ENCODE assay signal across 8 mouse cellular contexts in the genomic region with DNA sequence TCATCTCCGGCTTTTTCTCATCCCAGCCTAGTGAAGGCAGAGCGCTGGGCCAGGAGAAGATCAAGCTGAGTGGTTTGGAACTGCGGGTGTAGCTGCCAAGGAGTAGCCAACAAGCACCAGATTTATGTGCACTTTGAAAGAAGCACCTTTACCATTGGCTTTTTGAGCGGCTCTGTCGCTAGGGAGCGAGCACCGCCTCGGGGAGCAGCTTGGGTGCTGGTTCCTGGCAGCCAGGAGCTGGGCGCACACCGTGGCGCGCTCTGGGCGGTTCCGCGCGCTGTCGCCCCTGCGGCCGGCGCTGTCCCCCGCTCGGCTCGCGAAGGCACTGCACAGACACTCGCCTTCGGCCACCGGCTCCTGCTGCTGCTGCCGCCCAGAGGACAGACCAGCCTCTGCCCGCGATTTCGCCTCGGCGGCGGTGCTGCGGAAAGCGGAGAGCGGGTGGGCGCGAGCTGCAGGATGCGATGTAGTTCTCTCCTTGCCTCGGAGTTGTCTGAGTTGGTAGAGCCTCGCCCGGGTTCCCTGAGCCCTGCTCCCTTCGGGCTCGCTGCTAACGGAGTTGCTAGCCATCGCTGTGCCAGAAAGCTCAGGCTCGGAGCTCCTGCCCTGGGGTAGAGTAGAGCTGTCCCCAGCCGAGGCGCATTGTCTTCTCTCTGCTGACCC. TPM values are rescaled to one million over a fixed set of nuclear protein-coding genes. Genes with fewer than 3 reads are reported as not detected.
A peak's percentile ranks its signal among the peaks of the same experiment; 100 is the strongest.
DNase-seq lines count a peak whose midpoint lies in the region; ATAC-seq and TF ChIP-seq lines count a peak whose summit lies in the region.

A830018L16Rik (plus strand) TSS at position 212 of the 663 bp plus-strand sequence.

- H3K4me1 ChIP-seq in forebrain, embryonic 12.5 days = peaks cover 2% of the 10 kb centered on the region; the same call in 1 of the 2 replicates
- no peaks in the 10 kb centered on the region for H3K4me1 ChIP-seq in heart, embryonic 14.5 days (ENCODE audit: control insufficient read depth in 2 of 2, insufficient read depth in 2 of 2, low read length in 2 of 2)
- H3K4me1 ChIP-seq in kidney, embryonic 16.5 days (ENCODE audit: insufficient read depth, low read length) = no peaks in the 10 kb centered on the region
- no peaks in the 10 kb centered on the region; the same call in 1 of the 2 replicates for H3K4me1 ChIP-seq in limb, embryonic 13.5 days
- peaks cover 11% of the 10 kb centered on the region; the same call in 1 of the 2 replicates for H3K4me1 ChIP-seq in midbrain, embryonic 16.5 days (ENCODE audit: control insufficient read depth, insufficient read depth, low read length)
- H3K4me1 ChIP-seq in testis, adult 2 months (ENCODE audit: control insufficient read depth, insufficient read depth, low read length) = peaks cover 7% of the 10 kb centered on the region

- no peaks in the 10 kb centered on the region for H3K9me3 ChIP-seq in forebrain, embryonic 12.5 days
- no peaks in the 10 kb centered on the region for H3K9me3 ChIP-seq in heart, embryonic 14.5 days (ENCODE audit: control insufficient read depth, low read length)
- H3K9me3 ChIP-seq in kidney, embryonic 16.5 days (ENCODE audit: low read length) = no peaks in the 10 kb centered on the region
- H3K9me3 ChIP-seq in limb, embryonic 13.5 days = no peaks in the 10 kb centered on the region
- H3K9me3 ChIP-seq in midbrain, embryonic 16.5 days (replicated peaks; ENCODE audit: control insufficient read depth, low read length, poor library complexity, severe bottlenecking) = no peaks in the 10 kb centered on the region

- peak within 1 kb of the TSS; percentile 52 for H3K4me3 ChIP-seq in forebrain, embryonic 12.5 days (replicated peaks)
- peak within 1 kb of the TSS; percentile 51 to 56 for H3K4me3 ChIP-seq in heart, embryonic 14.5 days (ENCODE audit: control insufficient read depth in 1 of 2, insufficient read depth in 1 of 2, low read depth in 1 of 2, low read length in 2 of 2)
- peak within 1 kb of the TSS; percentile 52 for H3K4me3 ChIP-seq in kidney, embryonic 16.5 days (ENCODE audit: low read length)
- peak within 1 kb of the TSS; percentile 56 for H3K4me3 ChIP-seq in limb, embryonic 13.5 days
- H3K4me3 ChIP-seq in midbrain, embryonic 16.5 days (ENCODE audit: low read depth, low read length) = peak within 1 kb of the TSS; percentile 48
- peak within 1 kb of the TSS; percentile 49 for H3K4me3 ChIP-seq in testis, adult 2 months (ENCODE audit: control insufficient read depth, low read depth, low read length)

- 0 out of 2 replicates have a peak within 1 kb of the TSS, but pooled peaks have one; percentile 5 for H3K27ac ChIP-seq in forebrain, embryonic 12.5 days
- H3K27ac ChIP-seq in heart, embryonic 14.5 days (replicated peaks in 1 of 2; ENCODE audit: control insufficient read depth in 1 of 2, insufficient read depth in 1 of 2, low read depth in 2 of 2, low read length in 2 of 2) = no peak within 1 kb of the TSS
- H3K27ac ChIP-seq in kidney, embryonic 16.5 days (ENCODE audit: low read length) = no peak within 1 kb of the TSS
- H3K27ac ChIP-seq in limb, embryonic 13.5 days = no peak within 1 kb of the TSS
- peak within 1 kb of the TSS; percentile 70 for H3K27ac ChIP-seq in midbrain, embryonic 16.5 days (ENCODE audit: low read length)
- no peak within 1 kb of the TSS for H3K27ac ChIP-seq in testis, adult 2 months (ENCODE audit: control insufficient read depth, insufficient read depth, low read depth, low read length)

- ATAC-seq in forebrain, embryonic 12.5 days (ENCODE audit: low FRiP score) = peak; percentile 98
- peak; percentile 90 for ATAC-seq in heart, embryonic 14.5 days (ENCODE audit: insufficient number of reproducible peaks, insufficient read depth, low FRiP score, low read depth)
- ATAC-seq in kidney, embryonic 16.5 days (ENCODE audit: low FRiP score, low TSS enrichment) = peak; percentile 99
- peak; percentile 94 for ATAC-seq in limb, embryonic 13.5 days (ENCODE audit: low FRiP score, low read depth)
- ATAC-seq in midbrain, embryonic 16.5 days = peak; percentile 99

- no peaks in the 10 kb centered on the region for H3K36me3 ChIP-seq in forebrain, embryonic 12.5 days (replicated peaks)
- H3K36me3 ChIP-seq in heart, embryonic 14.5 days (ENCODE audit: control insufficient read depth, insufficient read depth, low read length) = no peaks in the 10 kb centered on the region
- no peaks in the 10 kb centered on the region for H3K36me3 ChIP-seq in kidney, embryonic 16.5 days (ENCODE audit: insufficient read depth, low read length)
- no peaks in the 10 kb centered on the region for H3K36me3 ChIP-seq in limb, embryonic 13.5 days
- H3K36me3 ChIP-seq in midbrain, embryonic 16.5 days (ENCODE audit: control insufficient read depth, insufficient read depth, low read length) = no peaks in the 10 kb centered on the region
- H3K36me3 ChIP-seq in testis, adult 2 months (ENCODE audit: control insufficient read depth, insufficient read depth, low read length) = no peaks in the 10 kb centered on the region

- no peak for TF ChIP-seq POLR2A in testis, adult 2 months (IDR thresholded peaks at IDR 0.05; ENCODE audit: control insufficient read depth, low read depth, low read length)

- H3K4me2 ChIP-seq in forebrain, embryonic 12.5 days = peak within 1 kb of the TSS; percentile 75
- H3K4me2 ChIP-seq in heart, embryonic 14.5 days (ENCODE audit: low read length) = peak within 1 kb of the TSS; percentile 95
- H3K4me2 ChIP-seq in kidney, embryonic 16.5 days (replicated peaks; ENCODE audit: low read depth, low read length) = peak within 1 kb of the TSS; percentile 85
- peak within 1 kb of the TSS; percentile 88 for H3K4me2 ChIP-seq in limb, embryonic 13.5 days (replicated peaks)
- H3K4me2 ChIP-seq in midbrain, embryonic 16.5 days (ENCODE audit: low read length) = peak within 1 kb of the TSS; percentile 61

- H3K27me3 ChIP-seq in forebrain, embryonic 12.5 days = 0 out of 2 replicates have a peak, but pooled peaks cover 8% of the 10 kb centered on the region
- peaks cover 20% of the 10 kb centered on the region for H3K27me3 ChIP-seq in heart, embryonic 14.5 days (ENCODE audit: control insufficient read depth, insufficient read depth, low read length)
- peaks cover 11% of the 10 kb centered on the region; the same call in 1 of the 2 replicates for H3K27me3 ChIP-seq in kidney, embryonic 16.5 days (ENCODE audit: insufficient read depth, low read length)
- H3K27me3 ChIP-seq in limb, embryonic 13.5 days = peaks cover 25% of the 10 kb centered on the region
- 0 out of 2 replicates have a peak, but pooled peaks cover 4% of the 10 kb centered on the region for H3K27me3 ChIP-seq in midbrain, embryonic 16.5 days (ENCODE audit: control insufficient read depth, insufficient read depth, low read depth, low read length)
- H3K27me3 ChIP-seq in testis, adult 2 months (ENCODE audit: control insufficient read depth, insufficient read depth, low read length) = no peaks in the 10 kb centered on the region

- under 1% methylated on average over 50 of the region's 50 CpGs for WGBS in forebrain, embryonic 12.5 days
- under 1% methylated on average over 49 of the region's 50 CpGs for WGBS in heart, embryonic 14.5 days
- under 1% methylated on average over 46 of the region's 50 CpGs for WGBS in kidney, embryonic 16.5 days
- under 1% methylated on average over 50 of the region's 50 CpGs for WGBS in limb, embryonic 13.5 days
- WGBS in midbrain, embryonic 16.5 days = under 1% methylated on average over 50 of the region's 50 CpGs

- TF ChIP-seq CTCF in testis, adult 2 months (IDR thresholded peaks at IDR 0.05; ENCODE audit: control insufficient read depth, insufficient read depth, insufficient replicate concordance, low read depth, low read length) = no peak

- peak within 1 kb of the TSS; percentile 56 for H3K9ac ChIP-seq in forebrain, embryonic 12.5 days
- peak within 1 kb of the TSS; percentile 64 for H3K9ac ChIP-seq in heart, embryonic 14.5 days (ENCODE audit: low read length)
- peak within 1 kb of the TSS; percentile 61 for H3K9ac ChIP-seq in kidney, embryonic 16.5 days (replicated peaks; ENCODE audit: low read length)
- peak within 1 kb of the TSS; percentile 72 for H3K9ac ChIP-seq in limb, embryonic 13.5 days
- H3K9ac ChIP-seq in midbrain, embryonic 16.5 days (ENCODE audit: low read depth, low read length) = peak within 1 kb of the TSS; percentile 64

- peak; percentile 19 for DNase-seq in thymus, postnatal 4 days
- DNase-seq in thymus, postnatal 0 days (ENCODE audit: low spot score) = no peak

RNA-seq across cellular contexts. Expression of gene A830018L16Rik, which starts in this region (rescaled TPM):
- polyA plus RNA-seq in thymus, postnatal 0 days (2015; fragmentation: Nextera tagmentation; extraction: Ambion mirVana) = 0.42 and 1.3 TPM in 2 replicates
- 1.5 and 1.6 TPM in 2 replicates for polyA plus RNA-seq in forebrain, embryonic 12.5 days (2016; fragmentation: Nextera tagmentation; extraction: Ambion mirVana)
- 0.39 and 0.63 TPM in 2 replicates for polyA plus RNA-seq in heart, embryonic 14.5 days (2014; fragmentation: Nextera tagmentation; extraction: Ambion mirVana)
- polyA plus RNA-seq in kidney, embryonic 16.5 days (2015; fragmentation: Nextera tagmentation; extraction: Ambion mirVana) = 0.30 and 0.42 TPM in 2 replicates
- 2.9 and 3.1 TPM in 2 replicates for polyA plus RNA-seq in limb, embryonic 13.5 days (2015; fragmentation: Nextera tagmentation; extraction: Ambion mirVana)
- 15.1 and 16.6 TPM in 2 replicates for polyA plus RNA-seq in midbrain, embryonic 16.5 days (2015; fragmentation: Nextera tagmentation; extraction: Ambion mirVana)
- 0.16 and 0.26 TPM in 2 replicates for polyA plus RNA-seq in testis, adult 2 months (2012; rRNA removed)

Comparison
In these comparisons a context has a peak if more than half of its experiments do, and no peak if none do; other contexts are left out.
1. Peak in ATAC-seq, H3K4me3 ChIP-seq, H3K9ac ChIP-seq and H3K4me2 ChIP-seq in heart, embryonic 14.5 days; RNA of the gene not detected or under 1 TPM.
2. Peak in ATAC-seq, H3K4me3 ChIP-seq, H3K9ac ChIP-seq and H3K4me2 ChIP-seq in kidney, embryonic 16.5 days; RNA of the gene not detected or under 1 TPM.
3. H3K27ac ChIP-seq: peak in forebrain, embryonic 12.5 days (single experiment) and midbrain, embryonic 16.5 days (single experiment); none in heart, embryonic 14.5 days (0 of 2), kidney, embryonic 16.5 days (single experiment), limb, embryonic 13.5 days (single experiment) and testis, adult 2 months (single experiment).
4. Peak in every context shown above with its lines, with median percentiles within 50 percentile points of each other: ATAC-seq, H3K4me2 ChIP-seq, H3K4me3 ChIP-seq and H3K9ac ChIP-seq.